Mouse (Mus musculus): ENCODE measurements around the gene Tcl1b3. TPM values are rescaled to one million over a fixed set of nuclear protein-coding genes. Genes with fewer than 3 reads are reported as not detected.

Tcl1b3 gene
- not detected in 2 replicates for polyA plus RNA-seq (2012)

DNA sequence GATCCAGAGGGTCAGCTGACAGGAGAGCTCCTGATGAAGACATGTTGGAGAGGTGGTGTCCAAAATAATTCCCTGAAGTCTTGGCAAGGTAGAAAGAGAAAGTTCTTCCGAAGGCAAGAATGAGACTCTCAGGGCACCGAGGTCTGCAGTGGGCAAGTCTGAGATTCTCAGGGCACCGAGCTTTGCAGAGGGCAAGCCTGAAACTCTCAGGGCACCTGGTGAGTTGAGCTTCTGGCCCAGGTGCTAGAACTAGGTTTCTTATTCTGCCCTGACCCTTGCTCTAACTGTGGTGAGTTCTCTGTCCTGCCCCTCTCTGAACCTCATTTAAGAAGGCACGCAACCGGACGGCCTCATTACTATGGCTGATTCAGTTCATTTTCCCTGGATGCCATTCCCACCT, at the start of gene Tcl1b3:
Tcl1b3 (plus strand) TSS at position 301 of the 400 bp plus-strand sequence.

DNA sequence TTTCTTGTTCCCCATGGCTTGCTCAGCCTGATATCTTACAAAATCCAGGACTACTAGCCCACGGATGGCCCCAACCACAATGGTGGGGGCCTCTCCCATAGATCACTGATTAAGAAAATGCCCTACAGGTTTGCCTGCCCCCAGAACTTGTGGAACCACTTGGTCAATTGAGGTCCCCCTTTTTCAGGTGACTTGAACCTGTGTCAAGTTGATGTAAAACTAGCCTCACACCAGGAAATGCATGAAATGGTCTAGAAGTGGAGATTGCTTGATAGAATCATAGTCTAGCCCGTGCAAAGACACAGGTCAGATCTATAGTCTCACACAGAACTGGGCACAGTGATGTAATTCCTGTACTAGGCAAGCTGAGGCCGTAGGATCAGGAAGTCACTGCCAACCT, 45.1 kb upstream of the Tcl1b3 start, which contains the start of gene Tcl1b2:
Tcl1b2 (plus strand) TSS at position 301 of the 400 bp plus-strand sequence.

GRCm38 (mm10) chr12:105159390-105159789, 31.5 kb upstream of the Tcl1b3 start, which contains the start of gene Tcl1b1:
Gene Tcl1b1 (plus strand): TSS chr12:105159690.

DNA sequence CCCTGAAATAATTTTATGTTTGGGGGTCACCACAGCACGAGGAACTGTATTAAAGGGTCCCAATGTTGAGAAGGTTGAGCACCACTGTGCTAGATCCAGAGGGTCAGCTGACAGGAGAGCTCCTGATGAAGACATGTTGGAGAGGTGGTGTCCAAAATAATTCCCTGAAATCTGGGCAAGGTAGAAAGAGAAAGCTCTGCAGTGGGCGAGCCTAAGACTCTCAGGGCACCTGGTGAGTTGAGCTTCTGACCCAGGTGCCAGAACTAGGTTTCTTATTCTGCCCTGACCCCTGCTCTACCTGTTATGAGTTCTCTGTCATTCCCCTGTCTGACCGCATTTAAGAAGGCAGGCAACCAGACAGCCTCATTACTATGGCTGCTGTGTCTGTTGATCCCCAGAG, 14.8 kb upstream of the Tcl1b3 start, which contains the start of gene Tcl1b5:
Tcl1b5 (plus strand) TSS at position 301 of the 400 bp plus-strand sequence.

DNA sequence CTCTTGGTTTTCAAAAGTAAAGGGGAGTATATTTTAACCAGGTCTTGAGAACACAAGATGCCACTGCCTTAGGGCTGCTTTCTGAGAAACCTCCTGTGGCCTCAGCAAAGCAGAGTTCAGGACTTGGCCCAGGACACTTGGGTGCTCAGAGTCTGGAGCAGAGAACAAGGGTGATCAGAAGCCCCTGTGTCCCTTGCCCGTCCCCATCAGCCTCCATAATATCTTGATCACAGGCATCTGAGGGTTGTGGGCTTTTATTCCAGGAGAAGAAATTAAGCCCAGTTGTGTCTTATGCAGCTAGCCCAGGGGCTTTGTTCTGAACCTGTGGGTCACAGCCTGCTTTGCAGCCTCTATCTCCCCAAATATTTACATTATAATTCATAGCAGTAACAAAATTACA, 10.8 kb downstream of the Tcl1b3 start, which contains the start of gene Tcl1b4:
Tcl1b4 (plus strand) TSS at position 301 of the 400 bp plus-strand sequence.

DNA sequence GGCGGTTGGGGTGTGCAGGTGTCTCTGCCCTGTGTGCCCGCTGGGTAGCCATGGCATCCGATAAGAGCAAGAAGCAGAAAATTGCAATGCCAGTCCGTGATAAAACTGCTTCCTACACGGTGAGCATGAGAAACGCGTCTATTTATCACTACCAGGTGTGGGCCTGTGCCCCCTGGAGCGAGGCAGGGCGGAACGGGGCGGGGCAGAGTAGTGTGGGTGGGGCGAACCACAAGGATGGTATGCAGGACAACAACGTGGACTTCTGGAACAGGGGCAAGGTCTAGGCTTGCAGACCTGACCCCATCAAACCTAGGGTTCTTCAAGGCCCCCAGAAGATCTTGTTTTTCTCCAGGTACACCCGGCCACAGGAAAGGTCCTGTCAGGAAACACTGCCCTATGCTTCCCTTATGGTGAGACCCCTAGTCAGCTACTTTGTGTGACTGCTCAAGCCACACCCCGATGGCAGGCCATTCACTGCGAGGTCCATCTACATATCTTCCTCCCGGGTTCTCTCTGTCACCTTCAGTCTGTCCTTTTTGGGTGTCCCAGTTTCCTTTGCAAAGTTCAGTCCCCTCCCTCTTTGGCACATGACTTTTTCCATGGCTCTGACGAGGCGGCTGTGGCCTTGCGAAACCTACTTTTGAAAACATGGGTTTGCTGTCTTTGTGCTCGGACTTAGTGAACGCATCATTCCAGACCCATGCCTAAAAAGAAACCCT, 31.9 kb downstream of the Tcl1b3 start, which contains the start of gene Tcl1:
Tcl1 (minus strand) TSS at position 193 of the 719 bp plus-strand sequence.

Other genes starting within 250 kb of the Tcl1b3 start
- gene Syne3, start 181.2 kb upstream of the Tcl1b3 start, polyA plus RNA-seq (2012), result 24.0 and 25.7 TPM in 2 replicates
- 81.9 and 122 TPM in 2 replicates for gene Glrx5, start 158.4 kb upstream of the Tcl1b3 start, polyA plus RNA-seq (2012)
- gene Tcl1b2, start 45.0 kb upstream of the Tcl1b3 start, polyA plus RNA-seq (2012), result not detected in 2 replicates
- gene Tcl1b1, start 31.4 kb upstream of the Tcl1b3 start, polyA plus RNA-seq (2012), result not detected in 2 replicates
- not detected in 2 replicates for gene Tcl1b5, start 14.7 kb upstream of the Tcl1b3 start, polyA plus RNA-seq (2012)
- not detected in 2 replicates for gene Tcl1b4, start 10.9 kb downstream of the Tcl1b3 start, polyA plus RNA-seq (2012)
- gene Tcl1, start 31.8 kb downstream of the Tcl1b3 start, polyA plus RNA-seq (2012), result not detected in 2 replicates
- not detected in 2 replicates for gene Tunar, start 142.8 kb downstream of the Tcl1b3 start, polyA plus RNA-seq (2012)